ENCODE assay signal across 10 mouse cellular contexts in genomic region chr17:27945546-27946216, GRCm38 (mm10). TPM values are rescaled to one million over a fixed set of nuclear protein-coding genes. Genes with fewer than 3 reads are reported as not detected.
DNase-seq lines count a peak whose midpoint lies in the region; ATAC-seq and TF ChIP-seq lines count a peak whose summit lies in the region.
"Had no signal": no experiment of that assay in that cellular context is flagged by ENCODE, and none has a peak within 500 bp of the region (broad histone marks: within the 10 kb centered on the region; RNA-seq: fewer than 3 reads in every experiment).

No protein-coding gene starts in this region.

- no peaks in the 10 kb centered on the region for H3K9me3 ChIP-seq in heart, embryonic 13.5 days
- no peaks in the 10 kb centered on the region for H3K9me3 ChIP-seq in kidney, postnatal 0 days (replicated peaks; ENCODE audit: low read length)
- H3K9me3 ChIP-seq in midbrain, embryonic 12.5 days, result no peaks in the 10 kb centered on the region

- H3K27ac ChIP-seq in heart, adult 2 months, result peak overlapping the region; percentile 12; the same call in 1 of the 2 replicates
- H3K27ac ChIP-seq in heart, embryonic 13.5 days (replicated peaks), result peak overlapping the region; percentile 77
- H3K27ac ChIP-seq in kidney, postnatal 0 days, result peak overlapping the region; percentile 88
- H3K27ac ChIP-seq in midbrain, embryonic 12.5 days (replicated peaks), result peak overlapping the region; percentile 40

- no peak for TF ChIP-seq EP300 in heart, adult 2 months (IDR thresholded peaks at IDR 0.05; ENCODE audit: insufficient read depth, low read depth, low read length)

- peak; percentile 48; the same call in 1 of the 2 replicates for ATAC-seq in heart, embryonic 13.5 days (ENCODE audit: extremely low read depth, insufficient number of reproducible peaks, low FRiP score, low TSS enrichment)
- peak; percentile 77 for ATAC-seq in kidney, postnatal 0 days (replicated peaks; ENCODE audit: low FRiP score, low read depth)
- ATAC-seq in midbrain, embryonic 12.5 days (ENCODE audit: low FRiP score, low read depth), result no peak

- peak in 1 of 2 experiments; percentile 51 for DNase-seq in heart, adult 2 months
- no peak for DNase-seq in heart, postnatal 36 days
- DNase-seq in adrenal gland, postnatal 36 days, result peak; percentile 62 to 71
- DNase-seq in kidney, postnatal 0 days (ENCODE audit: low spot score), result peak; percentile 78
- no peak for DNase-seq in frontal cortex, adult 2 months (ENCODE audit: extremely low spot score in 1 of 2, low spot score in 1 of 2)
- no peak for DNase-seq in T-cell, adult 2 months (ENCODE audit: low spot score)

- H3K27me3 ChIP-seq in heart, adult 2 months (ENCODE audit: control insufficient read depth, insufficient read depth, low read length), result no peaks in the 10 kb centered on the region
- no peaks in the 10 kb centered on the region for H3K27me3 ChIP-seq in heart, embryonic 13.5 days (replicated peaks)
- no peaks in the 10 kb centered on the region for H3K27me3 ChIP-seq in kidney, postnatal 0 days (ENCODE audit: insufficient read depth, low read length)
- H3K27me3 ChIP-seq in midbrain, embryonic 12.5 days, result no peaks in the 10 kb centered on the region
- H3K27me3 ChIP-seq: CH12.LX; megakaryocyte, embryonic 14.5 days had no signal

- peaks cover 9% of the 10 kb centered on the region for H3K79me2 ChIP-seq in heart, adult 2 months (replicated peaks; ENCODE audit: control insufficient read depth, insufficient read depth, low read length)

- no peak for TF ChIP-seq CTCF in heart, adult 2 months (IDR thresholded peaks at IDR 0.05)
- no peak for TF ChIP-seq CTCF in kidney, postnatal 0 days (IDR thresholded peaks at IDR 0.05; ENCODE audit: low read depth)

- no peak overlapping the region for H3K4me3 ChIP-seq in heart, adult 2 months
- no peak overlapping the region for H3K4me3 ChIP-seq in heart, embryonic 13.5 days
- no peak overlapping the region for H3K4me3 ChIP-seq in kidney, postnatal 0 days (replicated peaks; ENCODE audit: low read depth, low read length)
- H3K4me3 ChIP-seq in midbrain, embryonic 12.5 days, result no peak overlapping the region
- H3K4me3 ChIP-seq: megakaryocyte, embryonic 14.5 days had no signal

- TF ChIP-seq POLR2A in heart, adult 2 months (IDR thresholded peaks at IDR 0.05; ENCODE audit: insufficient read depth, low read depth, low read length), result no peak

- H3K4me1 ChIP-seq in heart, adult 2 months (ENCODE audit: control insufficient read depth, insufficient read depth, low read length), result peaks cover 17% of the 10 kb centered on the region
- peaks cover 42% of the 10 kb centered on the region for H3K4me1 ChIP-seq in heart, embryonic 13.5 days
- H3K4me1 ChIP-seq in kidney, postnatal 0 days (replicated peaks; ENCODE audit: insufficient read depth, low read length), result peaks cover 11% of the 10 kb centered on the region; the same call in 1 of the 2 replicates
- peaks cover 15% of the 10 kb centered on the region; the same call in 1 of the 2 replicates for H3K4me1 ChIP-seq in midbrain, embryonic 12.5 days

- H3K9ac ChIP-seq in heart, adult 2 months (ENCODE audit: low read depth, low read length), result no peak overlapping the region
- peak overlapping the region; percentile 45; the same call in 1 of the 2 replicates for H3K9ac ChIP-seq in heart, embryonic 13.5 days
- peak overlapping the region; percentile 14; the same call in 1 of the 2 replicates for H3K9ac ChIP-seq in kidney, postnatal 0 days (ENCODE audit: low read depth, low read length)
- no peak overlapping the region for H3K9ac ChIP-seq in midbrain, embryonic 12.5 days (replicated peaks)

- intact Hi-C loops in heart, adult 2 months (cut with DNase I), result no loop called here
- intact Hi-C loops in heart, postnatal 36 days (cut with DNase I), result loop anchor here (5.0 kb wide), 1 partner anchor 33 kb away; no protein-coding TSS in a partner anchor

- no peaks in the 10 kb centered on the region for H3K36me3 ChIP-seq in heart, adult 2 months (ENCODE audit: control insufficient read depth, insufficient read depth, low read length)
- no peaks in the 10 kb centered on the region for H3K36me3 ChIP-seq in heart, embryonic 13.5 days
- no peaks in the 10 kb centered on the region for H3K36me3 ChIP-seq in kidney, postnatal 0 days (ENCODE audit: insufficient read depth, low read length)
- no peaks in the 10 kb centered on the region for H3K36me3 ChIP-seq in midbrain, embryonic 12.5 days

- 46% methylated on average over 6 of the region's 6 CpGs for WGBS in heart, adult 2 months
- 41% methylated on average over 6 of the region's 6 CpGs for WGBS in heart, embryonic 13.5 days
- WGBS in kidney, postnatal 0 days, result 42% methylated on average over 6 of the region's 6 CpGs
- WGBS in midbrain, embryonic 12.5 days, result 65% methylated on average over 6 of the region's 6 CpGs

- no peak overlapping the region for H3K4me2 ChIP-seq in heart, embryonic 13.5 days
- no peak overlapping the region for H3K4me2 ChIP-seq in kidney, postnatal 0 days (ENCODE audit: low read length)
- H3K4me2 ChIP-seq in midbrain, embryonic 12.5 days (replicated peaks), result no peak overlapping the region

RNA-seq across cellular contexts. Expression of gene Taf11, which starts 36.0 kb away (rescaled TPM):
- total RNA-seq in heart, adult 2 months (2021), result 10 to 100 TPM; 21.5 to 21.6 TPM
- polyA plus RNA-seq in heart, adult 2 months (2012; rRNA removed), result 12.5 and 13.2 TPM in 2 replicates
- 10 to 100 TPM; 22.6 to 23.7 TPM for total RNA-seq in heart, postnatal 36 days (2021)
- 10 to 100 TPM; 29.5 to 31.4 TPM for total RNA-seq in adrenal gland, postnatal 36 days (2021)
- 44.1 and 46.1 TPM in 2 replicates for polyA plus RNA-seq in heart, embryonic 13.5 days (2015; fragmentation: Nextera tagmentation; extraction: Ambion mirVana)
- 55.5 and 58.1 TPM in 2 replicates for polyA plus RNA-seq in kidney, postnatal 0 days (2015; fragmentation: Nextera tagmentation; extraction: Ambion mirVana)
- polyA plus RNA-seq in midbrain, embryonic 12.5 days (2016; fragmentation: Nextera tagmentation; extraction: Ambion mirVana), result 95.7 TPM in 2 replicates
- 44.0 and 49.3 TPM in 2 replicates for polyA plus RNA-seq in frontal cortex, adult 2 months (2012; rRNA removed)

RNA-seq across cellular contexts. Expression of gene Anks1, which starts 36.6 kb away (rescaled TPM):
- 10 to 100 TPM; 51.6 to 76.4 TPM for total RNA-seq in heart, adult 2 months (2021)
- polyA plus RNA-seq in heart, adult 2 months (2012; rRNA removed), result 64.4 and 90.1 TPM in 2 replicates
- total RNA-seq in heart, postnatal 36 days (2021), result 10 to 100 TPM; 54.3 to 54.6 TPM
- 10 to 100 TPM; 22.3 to 27.7 TPM for total RNA-seq in adrenal gland, postnatal 36 days (2021)
- 7.7 and 8.2 TPM in 2 replicates for polyA plus RNA-seq in heart, embryonic 13.5 days (2015; fragmentation: Nextera tagmentation; extraction: Ambion mirVana)
- 10.5 and 11.3 TPM in 2 replicates for polyA plus RNA-seq in kidney, postnatal 0 days (2015; fragmentation: Nextera tagmentation; extraction: Ambion mirVana)
- 60.7 and 64.8 TPM in 2 replicates for polyA plus RNA-seq in midbrain, embryonic 12.5 days (2016; fragmentation: Nextera tagmentation; extraction: Ambion mirVana)
- 32.3 and 35.6 TPM in 2 replicates for polyA plus RNA-seq in frontal cortex, adult 2 months (2012; rRNA removed)

Comparison
In these comparisons a context has a peak if more than half of its experiments do, and no peak if none do; other contexts are left out.
1. H3K9ac ChIP-seq: peak in heart, embryonic 13.5 days (single experiment) and kidney, postnatal 0 days (single experiment); none in heart, adult 2 months (single experiment) and midbrain, embryonic 12.5 days (single experiment).
2. DNase-seq: peak in adrenal gland, postnatal 36 days (2 of 2) and kidney, postnatal 0 days (single experiment); none in heart, postnatal 36 days (0 of 2), frontal cortex, adult 2 months (0 of 2) and T-cell, adult 2 months (single experiment).
3. H3K27ac ChIP-seq: peak in every context shown above with its lines; median percentile 88 in kidney, postnatal 0 days; 77 in heart, embryonic 13.5 days; 40 in midbrain, embryonic 12.5 days; 12 in heart, adult 2 months.